Mouse (Mus musculus) thymus, postnatal 14 days (tissue): ENCODE measurements around the gene Gm20518.

Experiments
- DNase-seq: peaks from one replicate; pipeline ENCODE4 v3.0.0; 2021

Gene Gm20518

GRCm38 (mm10) chr16:17803675-17804448 is 87.6 kb downstream of the Gm20518 start:
- no peak for DNase-seq

DNA sequence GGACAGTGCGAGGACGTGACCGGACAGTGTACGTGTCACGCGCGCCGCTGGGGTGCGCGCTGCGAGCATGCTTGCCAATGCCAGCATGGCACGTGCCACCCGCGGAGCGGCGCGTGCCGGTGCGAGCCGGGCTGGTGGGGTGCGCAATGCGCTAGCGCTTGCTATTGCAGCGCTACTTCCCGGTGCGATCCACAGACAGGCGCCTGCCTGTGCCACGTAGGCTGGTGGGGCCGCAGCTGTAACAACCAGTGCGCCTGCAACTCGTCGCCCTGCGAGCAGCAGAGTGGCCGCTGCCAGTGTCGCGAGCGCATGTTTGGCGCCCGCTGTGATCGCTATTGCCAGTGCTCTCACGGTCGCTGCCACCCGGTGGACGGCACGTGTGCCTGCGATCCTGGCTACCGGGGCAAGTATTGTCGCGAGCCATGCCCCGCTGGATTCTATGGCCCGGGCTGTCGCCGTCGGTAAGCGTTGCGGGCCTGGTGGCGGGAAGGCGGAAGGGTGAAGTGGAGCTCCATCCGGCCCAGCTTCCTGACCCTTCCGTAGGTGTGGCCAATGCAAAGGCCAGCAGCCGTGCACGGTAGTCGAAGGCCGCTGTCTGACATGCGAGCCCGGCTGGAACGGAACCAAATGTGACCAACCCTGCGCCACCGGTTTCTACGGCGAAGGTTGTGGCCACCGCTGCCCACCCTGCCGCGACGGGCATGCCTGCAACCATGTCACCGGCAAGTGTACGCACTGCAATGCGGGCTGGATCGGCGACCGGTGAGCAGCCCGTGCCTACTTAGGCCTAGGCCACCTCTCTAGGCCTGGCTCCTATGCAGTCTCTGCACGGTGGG is 88.4 kb downstream of the Gm20518 start:
- DNase-seq: peak; percentile 23

GRCm38 (mm10) chr16:17802456-17802838 is 89.0 kb downstream of the Gm20518 start:
- no peak for DNase-seq

DNA sequence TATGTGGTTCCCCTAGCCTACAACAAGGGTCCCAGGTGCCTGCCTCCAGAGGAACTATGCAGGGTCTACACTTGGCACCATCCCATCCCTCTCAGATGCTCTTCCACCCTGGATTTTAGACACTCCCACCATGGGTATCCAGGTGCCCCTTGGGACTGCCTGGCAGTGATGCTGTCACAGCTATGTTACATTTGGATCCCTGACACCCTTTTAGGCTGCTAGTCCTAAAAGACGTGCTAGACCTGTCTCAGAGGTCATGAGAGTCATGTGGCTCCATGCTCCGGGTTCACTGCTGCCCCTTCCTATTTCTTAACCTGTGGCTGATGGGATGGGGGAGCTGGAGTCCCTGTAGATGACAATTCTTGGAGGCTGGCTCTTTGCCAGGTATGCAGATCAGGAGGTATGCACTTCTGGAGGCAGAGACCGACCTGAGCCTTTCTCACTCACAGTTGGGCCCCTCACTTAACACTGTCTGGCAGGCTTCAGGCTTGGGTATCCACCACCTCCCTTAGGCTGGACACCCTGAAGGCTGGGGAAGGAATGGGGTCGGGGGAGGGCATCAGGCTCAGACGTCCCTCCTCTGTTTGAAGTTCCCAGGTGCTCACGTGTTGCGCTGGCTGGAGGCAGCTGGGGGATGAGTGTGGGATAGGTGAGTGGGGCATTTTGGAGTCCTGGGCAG is 89.6 kb downstream of the Gm20518 start:
- no peak for DNase-seq

DNA sequence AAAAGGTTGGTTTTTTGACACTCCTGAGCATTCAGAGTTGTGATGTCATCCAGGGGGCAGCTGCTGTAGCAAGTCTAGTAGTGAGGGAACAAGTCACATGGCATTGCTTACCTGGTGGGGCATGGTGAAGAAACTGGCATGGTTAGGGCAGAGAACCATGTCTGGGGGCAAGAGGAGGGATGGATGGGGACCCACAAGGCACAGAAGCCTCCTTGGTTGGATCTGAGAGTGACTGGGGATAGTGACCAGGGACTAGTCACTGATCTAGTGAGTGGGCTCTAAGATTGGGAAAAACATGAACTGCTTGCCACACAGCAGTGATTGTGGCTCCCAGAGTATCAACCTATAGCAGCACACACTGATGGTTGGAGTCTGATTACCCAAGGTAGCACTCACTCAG is 91.9 kb downstream of the Gm20518 start:
- DNase-seq: no peak

DNA sequence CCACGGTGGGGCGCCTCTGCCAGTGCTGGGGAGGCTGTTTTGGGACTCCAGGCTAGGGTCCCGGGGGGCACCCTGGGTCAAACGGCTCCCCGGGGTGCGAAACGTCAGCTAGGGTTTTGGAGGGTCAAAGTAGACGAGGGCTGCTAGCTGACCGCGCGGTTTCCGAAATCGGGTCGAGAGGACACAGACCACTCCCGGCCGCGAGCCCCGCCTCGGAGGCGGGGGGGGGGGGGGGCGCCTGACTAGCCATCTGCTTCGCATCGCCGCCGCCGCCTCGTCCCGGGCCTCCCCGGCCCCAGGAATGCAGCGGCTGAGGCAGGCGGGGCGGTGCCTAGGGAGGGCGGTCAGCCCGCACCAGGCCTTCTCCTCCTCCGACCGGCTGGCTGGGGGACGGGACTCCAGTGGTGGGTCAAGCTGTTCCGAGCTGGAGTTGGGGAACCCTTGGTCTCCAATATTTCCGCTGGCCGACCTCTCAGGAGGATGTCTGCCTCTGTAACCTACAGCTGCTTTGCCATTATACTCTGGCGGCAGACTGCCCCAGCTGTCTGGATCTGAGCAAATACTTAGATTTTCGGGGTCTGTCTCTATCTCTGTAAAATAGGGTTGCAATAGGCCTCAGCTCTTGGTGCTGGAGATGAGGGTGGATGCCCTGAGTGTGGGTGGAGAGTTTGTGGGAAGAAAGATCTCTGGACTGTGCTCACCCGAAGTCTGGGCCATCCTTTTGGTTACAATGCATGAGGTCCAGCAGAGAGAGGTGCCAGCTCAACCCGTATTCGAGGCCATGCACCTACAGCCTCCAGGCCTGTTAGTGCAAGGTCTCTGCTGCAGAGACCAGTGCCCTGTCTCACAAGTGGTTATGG is 92.9 kb downstream of the Gm20518 start:
- no peak for DNase-seq

DNA sequence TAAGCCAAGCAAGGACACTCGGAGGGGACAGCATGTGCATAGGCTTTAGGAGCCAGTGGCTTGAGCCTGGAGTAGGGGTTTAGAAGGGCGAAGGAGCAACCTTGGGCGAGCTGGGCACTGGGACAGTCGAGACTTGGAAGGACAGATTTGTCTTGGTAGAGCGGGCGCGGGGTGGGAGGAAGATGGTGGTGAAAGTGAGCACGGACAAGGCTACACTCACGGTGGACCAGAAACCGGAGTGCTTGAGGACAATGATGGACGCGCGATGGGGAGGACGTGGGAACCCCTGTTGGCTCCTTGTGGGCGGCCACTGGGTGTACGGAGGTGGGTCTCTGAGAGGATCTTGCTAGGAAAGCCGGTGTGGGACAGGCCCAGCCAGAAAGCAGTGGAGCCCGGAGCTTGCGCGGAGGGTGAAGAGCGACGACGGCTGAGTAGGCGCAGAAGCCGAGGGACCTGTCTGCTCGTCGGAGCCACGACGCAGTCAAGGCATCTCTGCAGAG is 93.6 kb downstream of the Gm20518 start:
- DNase-seq: no peak

- DNase-seq: no peak
These were observed 94.3 kb downstream of the Gm20518 start, which contains the start of gene Scarf2 for GRCm38 (mm10) chr16:17796971-17797811. TSS of gene Scarf2 (plus strand) at chr16:17797282.

DNA sequence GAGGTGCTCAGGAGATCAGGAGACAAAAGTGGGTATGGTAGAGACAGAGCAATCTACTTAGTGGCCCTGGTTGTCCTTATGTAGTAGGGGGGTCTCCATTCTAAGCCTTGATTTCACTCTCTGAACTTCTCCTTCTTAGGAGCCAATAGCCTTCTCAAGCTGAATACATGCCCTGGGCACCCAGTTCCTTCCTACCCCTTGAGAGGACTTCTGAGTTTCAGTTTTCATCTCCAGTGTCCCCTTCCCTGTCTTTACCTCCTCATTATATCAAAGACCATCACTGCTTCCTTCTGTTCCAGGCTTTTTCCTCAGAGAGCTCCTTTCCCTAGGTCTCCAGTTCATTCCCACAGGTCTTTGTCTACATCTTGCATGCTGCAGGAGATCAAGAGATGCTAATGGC is 95.0 kb downstream of the Gm20518 start:
- no peak for DNase-seq

- DNase-seq: no peak
These were observed 95.8 kb downstream of the Gm20518 start for GRCm38 (mm10) chr16:17795643-17796042.

DNA sequence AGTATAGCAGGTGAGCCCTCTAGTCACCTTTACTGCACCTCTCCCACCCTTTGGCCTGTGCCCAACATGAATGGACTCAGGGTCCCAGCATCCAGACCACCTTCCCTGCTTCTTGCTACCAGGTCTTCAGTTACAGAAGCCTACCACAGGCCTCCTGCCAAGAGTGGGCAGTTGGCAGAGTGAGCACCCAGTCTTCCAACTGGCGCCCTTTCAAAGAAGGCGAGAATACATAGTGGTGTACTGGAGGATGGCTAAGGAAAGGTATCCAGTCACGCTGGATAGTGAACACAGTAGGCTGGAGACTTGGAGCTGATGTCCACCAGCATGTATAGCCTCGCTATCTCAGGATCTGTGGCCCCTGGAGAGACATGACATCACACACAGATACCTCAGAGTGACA is 97.4 kb downstream of the Gm20518 start:
- DNase-seq: no peak

DNA sequence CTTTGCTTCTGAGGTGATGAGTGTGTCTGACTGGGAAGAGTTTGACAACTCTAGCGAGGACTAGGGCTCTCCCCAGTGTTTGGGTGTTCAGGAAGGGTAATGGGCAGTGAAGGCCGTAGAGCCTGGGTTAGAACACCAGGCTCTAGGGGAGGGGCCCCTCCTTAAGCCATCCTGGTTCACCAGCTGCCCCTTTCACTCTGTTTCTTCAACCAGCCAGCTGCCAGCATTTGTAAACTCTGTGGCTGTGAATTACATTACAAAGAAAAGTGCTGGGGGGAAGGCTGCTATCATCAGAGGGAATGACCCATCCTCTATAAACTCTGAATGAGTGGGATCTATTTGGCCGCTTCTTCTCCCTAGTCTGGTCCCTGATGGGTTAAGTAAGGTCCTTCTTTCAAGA is 98.7 kb downstream of the Gm20518 start:
- no peak for DNase-seq

DNA sequence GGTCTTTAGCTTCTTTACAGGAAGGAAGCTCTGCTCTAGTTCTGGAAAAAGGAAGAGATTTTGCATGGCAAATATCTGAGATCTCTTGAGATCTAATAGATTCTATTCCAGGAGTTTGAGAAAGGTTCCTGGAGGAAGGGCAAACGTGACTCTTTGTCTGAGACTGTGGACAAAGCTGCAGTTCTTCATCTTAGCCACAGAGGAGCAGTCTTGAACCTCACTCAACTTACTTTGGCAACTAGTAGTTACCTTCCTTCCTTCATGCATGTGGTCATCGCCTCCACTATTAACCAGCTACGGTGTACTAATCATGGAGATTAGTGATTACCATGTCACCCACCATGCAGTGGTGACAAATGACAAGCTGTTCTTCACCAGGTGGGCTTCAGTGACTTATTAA is 106.1 kb downstream of the Gm20518 start:
- no peak for DNase-seq
